Mouse (Mus musculus) lung, embryonic 14.5 days (tissue): ENCODE data around the gene Phkg1. TPM values are rescaled to one million over a fixed set of nuclear protein-coding genes. Genes with fewer than 3 reads are reported as not detected.

ENCODE experiments used
- ATAC-seq: fragments of 200-750 bp; cut with Nextera tagmentation; 2 replicates; pipeline ENCODE4 v1.8.0; 2017; ENCODE audit warnings: mild to moderate bottlenecking, moderate TSS enrichment, moderate library complexity; ENCODE audit not compliant: insufficient read depth
- DNase-seq: peaks from one replicate; pipeline ENCODE4 v3.0.0-alpha.2; 2015
- H3K27ac ChIP-seq: fragments of 300-500 bp; sonication (generic); 2 replicates; pipeline ENCODE4 v1.5.1; 2014; ENCODE audit warnings: low read depth, mild to moderate bottlenecking, moderate library complexity
- H3K27me3 ChIP-seq: fragments of 300-500 bp; sonication (generic); 2 replicates; pipeline ENCODE4 v1.6.1; 2014; ENCODE audit warnings: low read length, control low read depth; ENCODE audit not compliant: insufficient read depth
- H3K36me3 ChIP-seq: fragments of 300-500 bp; sonication (generic); 2 replicates; pipeline ENCODE4 v1.6.1; 2014; ENCODE audit warnings: control low read depth; ENCODE audit not compliant: insufficient read depth
- H3K4me1 ChIP-seq: fragments of 300-500 bp; sonication (generic); 2 replicates; pipeline ENCODE4 v1.6.1; 2014; ENCODE audit warnings: antibody characterized with exemption, control low read depth; ENCODE audit not compliant: insufficient read depth
- H3K4me2 ChIP-seq: fragments of 300-500 bp; sonication (generic); 2 replicates; pipeline ENCODE4 v1.6.1; 2014; ENCODE audit warnings: mild to moderate bottlenecking
- H3K4me3 ChIP-seq: fragments of 300-500 bp; sonication (generic); 2 replicates; pipeline ENCODE4 v1.5.1; 2014; ENCODE audit warnings: low read depth, low read length
- H3K9ac ChIP-seq: fragments of 300-500 bp; sonication (generic); 2 replicates; pipeline ENCODE4 v1.6.1; 2014
- H3K9me3 ChIP-seq: fragments of 300-500 bp; sonication (generic); 2 replicates; pipeline ENCODE4 v1.6.1; 2016; ENCODE audit warnings: low read depth, low read length, control low read depth
- CTCF ChIP-seq: IDR thresholded peaks from 2 replicates; pipeline ENCODE4 v1.5.1; 2016; ENCODE audit warnings: antibody characterized with exemption, low read depth
- WGBS: fragments of 180-500 bp; shearing (Covaris S2); extraction: QIAGEN DNeasy Blood & Tissue Kit; methylation state at CpG from one replicate; pipeline ENCODE4 v1.1.7; 2014; 5-methylcytosine and 5-hydroxymethylcytosine counted together
- polyA plus RNA-seq: library from polyadenylated mRNA; unstranded; fragments of >200 nt; fragmentation: Nextera tagmentation; extraction: Ambion mirVana; gene quantifications from 2 replicates; pipeline ENCODE4 v1.2.1, GENCODE M21; 2014

Gene Phkg1
- polyA plus RNA-seq, 1 experiment from 2014 or later, result 0.11 TPM

- WGBS, result 66% methylated on average over 9 of the region's 9 CpGs
These were observed 20.5 kb downstream of the Phkg1 start for GRCm38 (mm10) chr5:129877731-129878455.

DNA sequence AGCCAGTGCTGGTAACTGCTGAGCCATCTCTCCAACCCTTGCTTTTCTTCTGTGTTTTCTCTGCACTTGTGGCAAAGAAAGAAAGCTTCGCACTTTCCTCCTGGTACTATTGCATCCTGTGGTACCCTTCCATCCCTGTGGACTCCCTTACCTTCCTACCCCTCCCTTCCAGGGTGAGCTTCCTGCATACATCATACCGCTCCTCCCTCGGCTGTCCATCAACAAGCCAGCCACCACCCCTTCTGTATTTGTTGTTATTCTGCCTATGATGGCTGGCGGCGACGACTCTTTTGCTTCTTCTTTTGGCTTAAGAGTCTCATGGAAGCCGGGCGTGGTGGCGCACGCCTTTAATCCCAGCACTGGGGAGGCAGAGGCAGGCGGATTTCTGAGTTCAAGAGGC lies 23.3 kb downstream of the Phkg1 start:
- no peak overlapping the region for H3K4me2 ChIP-seq
- no peak overlapping the region for H3K4me3 ChIP-seq
- no peak overlapping the region for H3K27ac ChIP-seq
- H3K4me1 ChIP-seq, result no peaks in the 10 kb centered on the region
- no peak for ATAC-seq
- no peaks in the 10 kb centered on the region for H3K27me3 ChIP-seq
- no peak overlapping the region for H3K9ac ChIP-seq
- WGBS, result 79% methylated on average over 11 of the region's 11 CpGs
- no peak for DNase-seq
- no peaks in the 10 kb centered on the region for H3K9me3 ChIP-seq
- no peaks in the 10 kb centered on the region for H3K36me3 ChIP-seq
- TF ChIP-seq CTCF, result no peak

More at GRCm38 (mm10) chr5:129877731-129878455, 20.5 kb downstream of the Phkg1 start:
- Histone ChIP-seq H3K4me3 (no peak overlapping the region), H3K4me1 (no peaks in the 10 kb centered on the region), H3K36me3 (peaks cover 24% of the 10 kb centered on the region), H3K27ac (no peak overlapping the region), H3K9me3 (no peaks in the 10 kb centered on the region), H3K4me2 (no peak overlapping the region), H3K9ac (no peak overlapping the region), H3K27me3 (no peaks in the 10 kb centered on the region)
- ATAC-seq (no peak), DNase-seq (no peak)
- TF ChIP-seq CTCF, result no peak

GRCm38 (mm10) chr5:129873942-129874341 lies 24.4 kb downstream of the Phkg1 start:
- H3K9me3 ChIP-seq, result no peaks in the 10 kb centered on the region
- no peak overlapping the region for H3K4me3 ChIP-seq
- 78% methylated on average over 12 of the region's 12 CpGs for WGBS
- H3K27me3 ChIP-seq, result no peaks in the 10 kb centered on the region
- no peak overlapping the region for H3K27ac ChIP-seq
- no peaks in the 10 kb centered on the region for H3K4me1 ChIP-seq
- no peak overlapping the region for H3K9ac ChIP-seq
- no peak for TF ChIP-seq CTCF
- no peak overlapping the region for H3K4me2 ChIP-seq
- ATAC-seq (no peak), DNase-seq (no peak)
- H3K36me3 ChIP-seq, result no peaks in the 10 kb centered on the region

GRCm38 (mm10) chr5:129871238-129871637 lies 27.1 kb downstream of the Phkg1 start:
- ATAC-seq, result no peak
- Histone ChIP-seq H3K9me3 (no peaks in the 10 kb centered on the region), H3K4me1 (no peaks in the 10 kb centered on the region), H3K4me2 (no peak overlapping the region), H3K27ac (no peak overlapping the region), H3K9ac (no peak overlapping the region), H3K4me3 (no peak overlapping the region), H3K36me3 (no peaks in the 10 kb centered on the region), H3K27me3 (no peaks in the 10 kb centered on the region)
- WGBS, result 75% methylated on average over 2 of the region's 2 CpGs
- TF ChIP-seq CTCF, result no peak
- no peak for DNase-seq

- Histone ChIP-seq H3K9me3 (no peaks in the 10 kb centered on the region), H3K4me1 (no peaks in the 10 kb centered on the region), H3K4me2 (no peak overlapping the region), H3K27ac (no peak overlapping the region), H3K27me3 (no peaks in the 10 kb centered on the region), H3K36me3 (no peaks in the 10 kb centered on the region), H3K9ac (no peak overlapping the region), H3K4me3 (no peak overlapping the region)
- DNase-seq (no peak), ATAC-seq (no peak)
- WGBS, result 82% methylated on average over 19 of the region's 19 CpGs
- no peak for TF ChIP-seq CTCF
These were observed 28.9 kb downstream of the Phkg1 start for GRCm38 (mm10) chr5:129869238-129869995.

DNA sequence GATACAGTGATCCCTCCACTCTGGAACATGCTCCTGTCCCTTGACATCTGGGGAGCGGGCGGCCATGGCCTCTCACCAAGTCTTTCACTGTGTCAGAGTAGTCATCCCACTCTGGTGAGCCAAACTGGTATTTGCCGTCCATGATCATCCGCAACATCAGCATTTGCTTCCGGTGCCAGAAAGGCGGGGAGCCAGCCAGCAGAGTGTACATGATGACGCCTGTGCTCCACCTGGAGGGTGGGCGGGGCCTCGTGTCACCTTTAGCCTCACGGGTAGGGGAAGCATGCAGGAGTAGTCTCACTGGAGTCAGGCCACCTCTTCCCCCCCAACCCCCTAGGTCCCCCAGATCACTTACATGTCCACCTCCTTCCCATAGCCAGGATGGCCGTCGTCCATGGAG lies 32.5 kb downstream of the Phkg1 start:
- no peak for TF ChIP-seq CTCF
- Histone ChIP-seq H3K9ac (no peak overlapping the region), H3K9me3 (no peaks in the 10 kb centered on the region), H3K4me1 (no peaks in the 10 kb centered on the region), H3K4me2 (no peak overlapping the region), H3K27me3 (no peaks in the 10 kb centered on the region), H3K36me3 (peaks cover 11% of the 10 kb centered on the region; the same call in 1 of the 2 replicates), H3K27ac (no peak overlapping the region), H3K4me3 (no peak overlapping the region)
- 78% methylated on average over 12 of the region's 12 CpGs for WGBS
- DNase-seq (no peak), ATAC-seq (no peak)

GRCm38 (mm10) chr5:129864467-129864866 lies 33.9 kb downstream of the Phkg1 start:
- Histone ChIP-seq H3K4me2 (peak overlapping the region; percentile 31; the same call in 1 of the 2 replicates), H3K4me3 (no peak overlapping the region), H3K9me3 (no peaks in the 10 kb centered on the region), H3K27ac (no peak overlapping the region), H3K4me1 (no peaks in the 10 kb centered on the region), H3K27me3 (no peaks in the 10 kb centered on the region), H3K36me3 (peaks cover 24% of the 10 kb centered on the region; the same call in 1 of the 2 replicates), H3K9ac (no peak overlapping the region)
- peak; percentile 55 for TF ChIP-seq CTCF
- DNase-seq (peak; percentile 49), ATAC-seq (no peak)
- 8% methylated on average over 18 of the region's 18 CpGs for WGBS
